Mouse (Mus musculus) ES-E14 (cell line): ENCODE data around the gene Nod1. TPM values are rescaled to one million over a fixed set of nuclear protein-coding genes. Genes with fewer than 3 reads are reported as not detected.

Source experiments
- DNase-seq: peaks from one replicate; pipeline ENCODE4 v3.0.0-alpha.2; 2013; ENCODE audit warnings: low read depth, low spot score
- H3K27ac ChIP-seq: 2 replicates; pipeline ENCODE4 v1.5.1; 2012; ENCODE audit warnings: low read depth, mild to moderate bottlenecking, low read length, moderate library complexity, mixed read lengths; ENCODE audit not compliant: poor library complexity, insufficient read depth, severe bottlenecking
- H3K36me3 ChIP-seq: 2 replicates; pipeline ENCODE4 v1.6.1; 2012; ENCODE audit warnings: mild to moderate bottlenecking, low read length, moderate library complexity, mixed read lengths; ENCODE audit not compliant: control insufficient read depth, poor library complexity, insufficient read depth, severe bottlenecking
- H3K4me1 ChIP-seq, 2 experiments: fragments of 150-350 bp in 1 of 2; sonication (generic) in 1 of 2; 2 replicates each; pipeline ENCODE4 v1.6.1; 2012; ENCODE audit warnings: low read length in 2 of 2, mild to moderate bottlenecking in 1 of 2, mixed read lengths in 1 of 2; ENCODE audit not compliant: control insufficient read depth in 2 of 2, insufficient read depth in 2 of 2, poor library complexity in 1 of 2
- H3K4me3 ChIP-seq, 2 experiments: fragments of 150-350 bp in 1 of 2; sonication (generic) in 1 of 2; 2 replicates each; pipeline ENCODE4 v1.5.1; 2012; ENCODE audit warnings: low read length in 2 of 2, low read depth in 1 of 2, mild to moderate bottlenecking in 1 of 2, mixed read lengths in 1 of 2; ENCODE audit not compliant: insufficient read depth in 1 of 2, poor library complexity in 1 of 2, severe bottlenecking in 1 of 2
- H3K9ac ChIP-seq: 2 replicates; pipeline ENCODE4 v1.6.1; 2012; ENCODE audit warnings: low read depth, mild to moderate bottlenecking, low read length, mixed read lengths; ENCODE audit not compliant: poor library complexity, insufficient read depth, severe bottlenecking
- H3K9me3 ChIP-seq: fragments of 150-350 bp; sonication (generic); 2 replicates; pipeline ENCODE4 v1.6.1; 2012; ENCODE audit warnings: low read depth, mild to moderate bottlenecking, low read length; ENCODE audit not compliant: control insufficient read depth, insufficient read depth
- CHD2 ChIP-seq: IDR thresholded peaks from 2 replicates; pipeline ENCODE4 v1.6.1; 2014; ENCODE audit warnings: mild to moderate bottlenecking, low read depth, low read length, inconsistent platforms
- HCFC1 ChIP-seq: IDR thresholded peaks from 2 replicates; pipeline ENCODE4 v1.6.1; 2012; ENCODE audit warnings: low read length, inconsistent platforms, borderline replicate concordance; ENCODE audit not compliant: insufficient read depth
- MAFK ChIP-seq: IDR thresholded peaks from 2 replicates; pipeline ENCODE4 v1.6.1; 2014; ENCODE audit warnings: mild to moderate bottlenecking, low read depth, low read length, inconsistent platforms; ENCODE audit not compliant: insufficient read depth
- ZC3H11A ChIP-seq: IDR thresholded peaks from 2 replicates; pipeline ENCODE4 v1.6.1; 2012; ENCODE audit warnings: low read depth, mild to moderate bottlenecking, inconsistent platforms, low read length, borderline replicate concordance
- ZNF384 ChIP-seq: IDR thresholded peaks from 2 replicates; pipeline ENCODE4 v1.6.1; 2012; ENCODE audit warnings: low read depth, low read length, inconsistent platforms
- in situ Hi-C, 2 experiments: fragments of 600-800 bp; cut with MboI; formaldehyde crosslinking; loops; one replicate each; pipeline ENCODE4 v1.15.1; 2025; ENCODE audit warnings: low sequenced_read_pairs in 2 of 2, inconsistent platforms in 1 of 2; ENCODE audit not compliant: unreplicated experiment in 2 of 2
- total RNA-seq: library from RNA; depleted of rRNA; stranded (reverse); fragments of 300-350 nt; gene quantifications from 2 replicates; pipeline ENCODE4 v1.2.3, GENCODE M21; 2012

The Nod1 gene
- total RNA-seq, 1 experiment = 1.3 TPM

DNA sequence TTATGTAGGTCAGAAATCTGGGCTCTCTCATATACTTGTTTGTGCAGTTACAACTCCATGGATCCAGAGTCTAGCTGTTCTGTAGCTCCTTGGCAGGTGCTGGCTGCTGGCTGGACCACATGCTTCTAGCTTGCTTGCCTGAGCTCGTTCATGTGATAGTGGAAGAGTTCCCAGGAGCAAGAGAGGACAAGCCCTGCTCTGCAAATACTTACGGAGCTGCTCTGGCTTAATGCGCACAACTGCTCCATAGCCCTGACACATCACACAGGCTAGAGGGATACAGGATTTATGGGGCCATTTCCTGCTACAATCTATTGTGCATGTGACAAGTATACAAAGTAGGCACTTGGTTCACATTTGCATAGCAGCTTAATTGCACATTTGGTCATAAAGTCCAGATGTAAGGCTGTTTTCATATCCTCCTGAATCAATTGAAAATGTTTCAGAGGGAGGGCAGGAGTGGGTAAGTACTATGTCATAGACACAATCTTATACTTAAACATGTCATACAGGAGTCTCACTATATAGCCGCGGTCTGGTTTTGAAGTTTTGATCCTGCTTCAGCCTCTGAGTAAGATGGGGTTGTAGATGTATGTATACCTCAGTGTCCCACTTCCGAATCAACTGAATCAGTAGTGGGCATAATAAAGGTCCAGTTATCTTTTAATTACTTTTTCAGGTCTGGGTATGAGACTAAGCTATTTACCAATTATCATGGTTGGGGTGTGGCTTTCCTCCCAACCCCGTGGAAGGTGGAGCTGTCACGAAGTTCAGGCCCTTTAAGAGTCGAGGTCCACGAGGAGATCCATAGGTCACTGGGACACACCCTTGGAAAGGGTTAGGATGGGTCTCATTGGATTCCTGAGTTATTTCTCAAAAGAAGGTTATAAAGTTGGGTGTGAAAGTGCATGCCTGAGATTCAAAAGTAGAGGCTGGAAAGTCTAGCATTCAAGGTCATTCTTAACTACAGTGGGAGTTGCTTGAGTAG, 66.1 kb downstream of the Nod1 start:
- in situ Hi-C loops = no loop called here
- Histone ChIP-seq H3K9ac (no peak overlapping the region), H3K36me3 (no peaks in the 10 kb centered on the region), H3K9me3 (no peaks in the 10 kb centered on the region), H3K4me1 (no peaks in the 10 kb centered on the region), H3K4me3 (no peak overlapping the region), H3K27ac (no peak overlapping the region)
- no peak for DNase-seq
- no peak for TF ChIP-seq ZC3H11A

- TF ChIP-seq HCFC1 (no peak), ZC3H11A (no peak), MAFK (no peak), CHD2 (no peak), ZNF384 (no peak)
- DNase-seq = no peak
- no peaks in the 10 kb centered on the region for H3K36me3 ChIP-seq
- H3K4me3 ChIP-seq = no peak overlapping the region
- no peak overlapping the region for H3K27ac ChIP-seq
- H3K4me1 ChIP-seq = no peaks in the 10 kb centered on the region
- no peaks in the 10 kb centered on the region for H3K9me3 ChIP-seq
- in situ Hi-C loops = no loop called here
- no peak overlapping the region for H3K9ac ChIP-seq
Observed at GRCm38 (mm10) chr6:54902547-54902946, 69.9 kb downstream of the Nod1 start.

DNA sequence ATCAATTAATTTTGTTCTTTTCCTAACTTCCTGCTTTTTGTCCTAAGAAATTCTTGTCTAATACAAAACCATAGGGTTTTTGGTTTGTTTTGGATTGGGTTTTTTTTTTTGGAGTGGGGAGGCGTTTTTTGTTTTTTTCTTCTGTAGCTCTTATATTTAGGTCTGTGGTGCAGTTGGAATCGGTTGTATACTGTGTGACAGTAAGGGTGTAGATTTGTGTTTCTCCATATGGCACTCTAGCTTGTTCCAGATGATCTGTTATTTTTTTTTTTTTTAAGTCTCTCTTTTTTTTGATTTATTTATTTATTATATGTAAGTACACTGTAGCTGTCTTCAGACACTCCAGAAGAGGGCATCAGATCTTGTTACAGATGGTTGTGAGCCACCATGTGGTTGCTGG, 72.2 kb downstream of the Nod1 start:
- in situ Hi-C loops = no loop called here
- Histone ChIP-seq H3K9ac (no peak overlapping the region), H3K36me3 (no peaks in the 10 kb centered on the region; the same call in 1 of the 2 replicates), H3K4me3 (no peak overlapping the region), H3K27ac (no peak overlapping the region), H3K9me3 (no peaks in the 10 kb centered on the region), H3K4me1 (no peaks in the 10 kb centered on the region)
- no peak for DNase-seq
- no peak for TF ChIP-seq MAFK
- no peak for TF ChIP-seq ZC3H11A
- no peak for TF ChIP-seq HCFC1
- TF ChIP-seq CHD2 = no peak
- TF ChIP-seq ZNF384 = no peak

- in situ Hi-C loops = no loop called here
- no peaks in the 10 kb centered on the region for H3K9me3 ChIP-seq
- TF ChIP-seq ZC3H11A (no peak), HCFC1 (no peak), CHD2 (no peak), MAFK (no peak), ZNF384 (no peak)
- no peak overlapping the region for H3K27ac ChIP-seq
- no peak overlapping the region for H3K9ac ChIP-seq
- peaks cover 0 to 8% of the 10 kb centered on the region in 2 experiments; a peak in 3 of 4 replicates for H3K4me1 ChIP-seq
- no peak overlapping the region for H3K4me3 ChIP-seq
- H3K36me3 ChIP-seq = peaks cover 5% of the 10 kb centered on the region
- DNase-seq = no peak
Observed at GRCm38 (mm10) chr6:54891384-54891783, 81.0 kb downstream of the Nod1 start.
